Mouse (Mus musculus): Measurements from ENCODE around the gene Lars2. TPM values are rescaled to one million over a fixed set of nuclear protein-coding genes. Genes with fewer than 3 reads are reported as not detected.

Gene Lars2
- polyA plus RNA-seq, 1 experiment from 2014 or later, result 1,655 TPM

DNA sequence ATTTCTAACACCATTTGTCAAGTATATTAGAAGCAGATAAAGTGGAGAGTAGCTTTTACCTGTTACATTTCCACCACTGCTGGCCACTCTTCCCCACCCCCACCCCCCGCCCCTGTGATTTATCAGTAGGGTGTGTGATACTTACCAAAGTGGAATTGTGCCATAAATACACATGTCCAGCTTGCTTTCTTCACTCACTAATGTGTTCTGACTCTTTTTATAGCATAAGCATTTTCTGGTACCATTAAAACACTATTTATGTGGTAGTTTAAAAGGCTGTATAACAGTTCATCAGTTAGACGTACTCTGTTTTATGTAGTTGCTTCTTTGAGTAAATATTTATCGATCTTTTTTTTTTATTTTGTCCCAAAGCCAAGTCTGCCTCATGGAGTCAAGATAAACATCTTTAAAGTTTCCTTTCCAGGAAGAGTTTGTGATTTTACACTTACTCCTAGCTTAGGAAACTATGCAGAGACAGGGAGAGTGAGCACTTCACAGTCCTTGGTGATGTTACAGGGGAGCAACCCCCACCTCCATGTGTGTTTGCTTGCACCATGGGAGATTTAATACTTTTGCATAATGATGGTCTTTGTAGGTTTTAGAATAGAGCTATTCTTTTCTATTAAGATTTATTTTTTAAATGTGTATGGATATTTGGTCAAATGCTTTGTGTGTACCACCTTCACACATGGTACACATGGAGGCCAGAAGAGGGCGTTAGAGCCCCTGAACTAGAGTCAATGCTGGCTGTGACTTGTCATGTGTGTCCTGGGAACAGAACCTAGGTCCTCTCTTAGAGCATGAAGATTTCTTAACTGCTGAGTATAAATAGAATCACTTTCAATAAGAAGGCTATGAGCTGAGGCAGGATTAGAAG is 139.8 kb downstream of the Lars2 start:
- WGBS, result 36% methylated on average over 4 of the region's 4 CpGs
- 0 out of 2 replicates have a peak, but pooled peaks cover 5% of the 10 kb centered on the region for H3K4me1 ChIP-seq (replicated peaks; ENCODE audit: control insufficient read depth, insufficient read depth, low read length)
- H3K27ac ChIP-seq (ENCODE audit: low read depth, low read length), result no peak overlapping the region
- TF ChIP-seq CTCF (IDR thresholded peaks at IDR 0.05; ENCODE audit: low read depth), result peak; percentile 49; the same call in 1 of the 2 replicates
- H3K4me2 ChIP-seq (replicated peaks; ENCODE audit: low read depth), result no peak overlapping the region
- H3K9ac ChIP-seq (ENCODE audit: low read depth, low read length), result no peak overlapping the region
- no peak overlapping the region for H3K4me3 ChIP-seq (ENCODE audit: low read depth, low read length)
- H3K9me3 ChIP-seq (ENCODE audit: control insufficient read depth), result no peaks in the 10 kb centered on the region
- no peak for ATAC-seq
- no peaks in the 10 kb centered on the region for H3K27me3 ChIP-seq (replicated peaks; ENCODE audit: control insufficient read depth, insufficient read depth, low read length)
- peaks cover 25% of the 10 kb centered on the region for H3K36me3 ChIP-seq (ENCODE audit: control insufficient read depth, insufficient read depth)

DNA sequence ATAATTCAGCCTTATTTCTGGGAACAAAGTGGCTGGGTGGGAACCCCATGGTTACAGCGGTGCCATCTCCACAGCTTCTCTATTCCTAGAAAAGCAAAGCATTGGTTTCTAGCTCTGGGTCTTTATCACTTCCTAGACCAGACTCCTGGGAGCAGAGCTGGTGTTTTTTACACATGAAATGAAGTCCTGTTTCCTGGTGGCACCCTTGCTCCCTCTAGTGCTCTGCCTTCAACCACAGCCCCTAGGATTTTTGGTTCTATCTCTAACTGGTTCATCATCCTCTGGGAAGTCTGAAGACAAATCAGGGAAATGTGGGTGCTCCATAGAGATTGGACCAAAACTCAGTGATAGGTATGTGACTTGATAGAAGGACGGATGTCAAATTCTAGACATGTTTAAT is 140.7 kb downstream of the Lars2 start:
- TF ChIP-seq CTCF (IDR thresholded peaks at IDR 0.05; ENCODE audit: low read depth), result peak; percentile 70
- H3K27me3 ChIP-seq (replicated peaks; ENCODE audit: control insufficient read depth, insufficient read depth, low read length), result no peaks in the 10 kb centered on the region
- no peak overlapping the region for H3K27ac ChIP-seq (ENCODE audit: low read depth, low read length)
- WGBS, result 89% methylated on average over 2 of the region's 2 CpGs
- no peak overlapping the region for H3K9ac ChIP-seq (ENCODE audit: low read depth, low read length)
- no peak overlapping the region for H3K4me3 ChIP-seq (ENCODE audit: low read depth, low read length)
- H3K4me2 ChIP-seq (replicated peaks; ENCODE audit: low read depth), result no peak overlapping the region
- H3K4me1 ChIP-seq (replicated peaks; ENCODE audit: control insufficient read depth, insufficient read depth, low read length), result 0 out of 2 replicates have a peak, but pooled peaks cover 5% of the 10 kb centered on the region
- no peak for ATAC-seq
- H3K9me3 ChIP-seq (ENCODE audit: control insufficient read depth), result no peaks in the 10 kb centered on the region
- peaks cover 25% of the 10 kb centered on the region for H3K36me3 ChIP-seq (ENCODE audit: control insufficient read depth, insufficient read depth)

DNA sequence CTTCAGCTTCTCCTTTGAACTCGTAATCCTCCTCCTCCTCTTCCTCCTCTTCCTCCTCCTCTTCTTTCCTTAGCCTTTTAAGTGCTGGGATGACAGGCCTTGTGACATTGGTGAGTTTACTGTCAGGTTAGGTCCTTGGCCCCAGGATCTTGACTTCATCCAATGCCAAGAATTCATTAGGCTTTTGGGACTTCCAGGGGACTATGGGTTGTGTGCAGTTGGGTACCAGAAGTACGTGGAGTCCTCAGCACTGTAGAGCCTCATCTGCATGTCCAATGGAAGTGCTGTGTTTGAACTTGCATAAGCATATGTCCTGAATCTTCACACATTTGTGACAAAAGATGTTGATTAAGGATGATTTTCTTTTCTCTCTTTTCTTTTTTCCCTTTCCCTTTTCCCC is 142.3 kb downstream of the Lars2 start:
- ATAC-seq, result no peak
- no peaks in the 10 kb centered on the region for H3K27me3 ChIP-seq (replicated peaks; ENCODE audit: control insufficient read depth, insufficient read depth, low read length)
- H3K4me2 ChIP-seq (replicated peaks; ENCODE audit: low read depth), result no peak overlapping the region
- no peak for TF ChIP-seq CTCF (IDR thresholded peaks at IDR 0.05; ENCODE audit: low read depth)
- H3K9ac ChIP-seq (ENCODE audit: low read depth, low read length), result no peak overlapping the region
- peaks cover 29% of the 10 kb centered on the region; the same call in 1 of the 2 replicates for H3K36me3 ChIP-seq (ENCODE audit: control insufficient read depth, insufficient read depth)
- no peaks in the 10 kb centered on the region for H3K9me3 ChIP-seq (ENCODE audit: control insufficient read depth)
- 0 out of 2 replicates have a peak, but pooled peaks cover 5% of the 10 kb centered on the region for H3K4me1 ChIP-seq (replicated peaks; ENCODE audit: control insufficient read depth, insufficient read depth, low read length)
- no peak overlapping the region for H3K4me3 ChIP-seq (ENCODE audit: low read depth, low read length)
- 70% methylated on average over 2 of the region's 2 CpGs for WGBS
- H3K27ac ChIP-seq (ENCODE audit: low read depth, low read length), result no peak overlapping the region

DNA sequence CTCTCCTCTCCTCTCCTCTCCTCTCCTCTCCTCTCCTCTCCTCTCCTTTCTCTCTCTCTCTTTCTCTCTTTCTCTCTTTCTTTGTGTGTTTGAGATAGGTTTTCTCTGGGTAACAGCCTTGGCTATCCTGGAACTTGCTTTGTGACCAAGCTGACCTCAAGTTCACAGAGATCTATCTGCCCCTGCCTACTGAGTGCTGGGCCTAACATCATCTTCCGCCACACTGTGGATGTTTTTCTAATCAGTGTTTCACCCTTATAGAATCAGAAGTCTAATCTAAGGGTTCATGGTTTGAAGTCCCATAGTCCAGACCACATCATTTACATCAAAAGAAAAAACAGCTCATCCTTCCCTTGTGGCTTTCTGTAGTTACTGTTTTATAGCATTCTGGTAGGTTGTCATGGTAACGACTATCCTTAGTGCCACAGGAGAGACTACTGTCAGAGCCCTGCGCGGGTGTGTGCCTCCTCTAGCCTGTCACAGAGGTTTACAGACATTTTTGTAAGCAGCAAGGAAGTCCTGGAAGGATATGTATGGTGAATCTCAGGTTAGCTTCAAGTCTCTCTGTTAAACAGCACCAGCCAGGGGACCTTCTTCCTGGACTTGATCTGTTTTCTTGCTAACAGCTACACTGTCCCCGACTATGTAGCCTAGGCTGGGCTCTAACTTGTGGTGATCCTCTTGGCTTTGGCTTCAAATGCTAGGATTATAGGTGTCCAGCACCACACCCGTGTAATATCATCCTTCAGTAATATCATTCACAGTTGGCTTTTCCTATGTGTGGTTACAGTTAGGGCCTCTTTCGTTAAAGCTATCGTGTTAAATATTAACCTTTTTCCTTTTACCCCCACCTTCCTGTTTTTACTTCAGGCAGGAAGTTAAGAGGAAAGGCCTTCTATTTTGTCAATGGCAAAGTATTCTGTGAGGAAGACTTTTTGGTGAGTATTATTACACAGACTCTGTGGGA is 143.2 kb downstream of the Lars2 start:
- H3K27ac ChIP-seq (ENCODE audit: low read depth, low read length), result peak overlapping the region; percentile 73
- H3K4me1 ChIP-seq (replicated peaks; ENCODE audit: control insufficient read depth, insufficient read depth, low read length), result 0 out of 2 replicates have a peak, but pooled peaks cover 5% of the 10 kb centered on the region
- no peaks in the 10 kb centered on the region for H3K27me3 ChIP-seq (replicated peaks; ENCODE audit: control insufficient read depth, insufficient read depth, low read length)
- peak overlapping the region; percentile 40; the same call in 1 of the 2 replicates for H3K4me2 ChIP-seq (replicated peaks; ENCODE audit: low read depth)
- no peak for TF ChIP-seq CTCF (IDR thresholded peaks at IDR 0.05; ENCODE audit: low read depth)
- no peak overlapping the region for H3K4me3 ChIP-seq (ENCODE audit: low read depth, low read length)
- WGBS, result 32% methylated on average over 8 of the region's 8 CpGs
- no peak overlapping the region for H3K9ac ChIP-seq (ENCODE audit: low read depth, low read length)
- peak; percentile 81 for ATAC-seq
- H3K9me3 ChIP-seq (ENCODE audit: control insufficient read depth), result no peaks in the 10 kb centered on the region
- H3K36me3 ChIP-seq (ENCODE audit: control insufficient read depth, insufficient read depth), result peaks cover 29% of the 10 kb centered on the region; the same call in 1 of the 2 replicates

DNA sequence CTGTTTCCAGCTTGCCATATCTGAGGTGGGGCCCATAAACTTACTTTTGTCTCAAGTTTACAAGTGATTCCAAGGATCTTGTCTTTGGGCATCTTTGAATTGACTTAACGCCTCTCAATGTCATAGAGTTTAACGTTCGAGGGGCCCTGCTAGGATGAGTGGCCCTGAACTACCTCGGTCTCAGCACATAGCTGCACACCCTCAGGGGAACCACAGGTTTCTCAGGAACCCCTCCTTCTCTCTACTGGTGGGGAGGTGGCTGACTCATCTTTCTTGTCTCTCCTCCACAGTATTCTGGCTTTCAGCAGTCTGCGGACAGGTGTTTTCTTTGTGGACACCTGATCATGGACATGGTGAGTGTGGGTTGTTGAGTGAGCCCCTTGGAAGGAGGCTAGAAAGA is 144.2 kb downstream of the Lars2 start:
- H3K27me3 ChIP-seq (replicated peaks; ENCODE audit: control insufficient read depth, insufficient read depth, low read length), result no peaks in the 10 kb centered on the region
- 0 out of 2 replicates have a peak overlapping the region, but pooled peaks have one; percentile 73 for H3K27ac ChIP-seq (ENCODE audit: low read depth, low read length)
- 0 out of 2 replicates have a peak, but pooled peaks cover 5% of the 10 kb centered on the region for H3K4me1 ChIP-seq (replicated peaks; ENCODE audit: control insufficient read depth, insufficient read depth, low read length)
- H3K36me3 ChIP-seq (ENCODE audit: control insufficient read depth, insufficient read depth), result peaks cover 25% of the 10 kb centered on the region; the same call in 1 of the 2 replicates
- TF ChIP-seq CTCF (IDR thresholded peaks at IDR 0.05; ENCODE audit: low read depth), result no peak
- no peak overlapping the region for H3K9ac ChIP-seq (ENCODE audit: low read depth, low read length)
- H3K4me2 ChIP-seq (replicated peaks; ENCODE audit: low read depth), result peak overlapping the region; percentile 40; the same call in 1 of the 2 replicates
- 64% methylated on average over 5 of the region's 5 CpGs for WGBS
- ATAC-seq, result no peak
- no peaks in the 10 kb centered on the region for H3K9me3 ChIP-seq (ENCODE audit: control insufficient read depth)
- H3K4me3 ChIP-seq (ENCODE audit: low read depth, low read length), result no peak overlapping the region

Other genes with a start within 250 kb of the Lars2 start
- gene Clec3b, start 216.0 kb upstream of the Lars2 start, polyA plus RNA-seq (2015; fragmentation: Nextera tagmentation; extraction: Ambion mirVana), result 3.5 and 4.7 TPM in 2 replicates
- 6.9 and 7.7 TPM in 2 replicates for gene Cdcp1, start 150.9 kb upstream of the Lars2 start, polyA plus RNA-seq (2015; fragmentation: Nextera tagmentation; extraction: Ambion mirVana)
- gene Tmem158, start 106.2 kb upstream of the Lars2 start, polyA plus RNA-seq (2015; fragmentation: Nextera tagmentation; extraction: Ambion mirVana), result 15.6 and 16.1 TPM in 2 replicates
- 40.6 and 42.9 TPM in 2 replicates for gene Limd1, start 111.8 kb downstream of the Lars2 start, polyA plus RNA-seq (2015; fragmentation: Nextera tagmentation; extraction: Ambion mirVana)
- 37.3 and 42.6 TPM in 2 replicates for gene Sacm1l, start 162.8 kb downstream of the Lars2 start, polyA plus RNA-seq (2015; fragmentation: Nextera tagmentation; extraction: Ambion mirVana)

All from intestine, postnatal 0 days (tissue).